Mouse (Mus musculus) heart, adult 2 months (tissue): ENCODE measurements around the gene Mycl.

Source experiments
- CTCF ChIP-seq: fragments of 200-600 bp; IDR thresholded peaks from 2 replicates; pipeline ENCODE4 v1.8.1; 2022; ENCODE audit warnings: antibody characterized with exemption, mild to moderate bottlenecking, moderate library complexity
- EP300 ChIP-seq: fragments of 200-500 bp; IDR thresholded peaks from 2 replicates; pipeline ENCODE4 v1.6.1; 2011; ENCODE audit warnings: low read depth, low read length, control low read depth; ENCODE audit not compliant: insufficient read depth
- POLR2A ChIP-seq: fragments of 200-500 bp; IDR thresholded peaks from 2 replicates; pipeline ENCODE4 v1.6.1; 2011; ENCODE audit warnings: mild to moderate bottlenecking, low read depth, low read length, control low read depth; ENCODE audit not compliant: insufficient read depth

- no peak for TF ChIP-seq CTCF
- TF ChIP-seq POLR2A, result no peak
- no peak for TF ChIP-seq EP300
Measured at GRCm38 (mm10) chr4:123035636-123036035, 40.2 kb downstream of the Mycl start.
